Mouse (Mus musculus) myocyte (in vitro differentiated cells): ENCODE results near the gene Fmo5.

Experiments
- CEBPB ChIP-seq: IDR thresholded peaks from 2 replicates; pipeline ENCODE4 v1.6.1; 2011; ENCODE audit warnings: mild to moderate bottlenecking, moderate library complexity; ENCODE audit not compliant: poor library complexity, insufficient read depth, severe bottlenecking
- E2F4 ChIP-seq: IDR thresholded peaks from one replicate; pipeline ENCODE4 v1.6.1; 2011; ENCODE audit warnings: mild to moderate bottlenecking, control low read depth, moderate library complexity; ENCODE audit not compliant: insufficient read depth
- MAX ChIP-seq: IDR thresholded peaks from one replicate; pipeline ENCODE4 v1.6.1; 2011; ENCODE audit warnings: low read depth, mild to moderate bottlenecking, control low read depth
- MYOD1 ChIP-seq, 3 experiments: IDR thresholded peaks; one replicate each; pipeline ENCODE4 v1.6.1; 2011; ENCODE audit warnings: control low read depth in 2 of 3, low read depth in 2 of 3, mild to moderate bottlenecking in 2 of 3, moderate library complexity in 1 of 3; ENCODE audit not compliant: insufficient read length in 2 of 3, control insufficient read depth in 1 of 3
- MYOG ChIP-seq, 3 experiments: IDR thresholded peaks; one replicate each; pipeline ENCODE4 v1.6.1; 2011; ENCODE audit warnings: control low read depth in 2 of 3, low read depth in 2 of 3, mild to moderate bottlenecking in 2 of 3; ENCODE audit not compliant: insufficient read length in 2 of 3, control insufficient read depth in 1 of 3, insufficient read depth in 1 of 3
- POLR2A ChIP-seq: IDR thresholded peaks from one replicate; pipeline ENCODE4 v1.6.1; 2011; ENCODE audit warnings: low read depth, mild to moderate bottlenecking, control low read depth, moderate library complexity; ENCODE audit not compliant: insufficient read length
- REST ChIP-seq: IDR thresholded peaks from one replicate; pipeline ENCODE4 v1.6.1; 2011; ENCODE audit warnings: mild to moderate bottlenecking, control low read depth, moderate library complexity; ENCODE audit not compliant: insufficient read depth, insufficient read length
- TCF12 ChIP-seq: IDR thresholded peaks from one replicate; pipeline ENCODE4 v1.6.1; 2011; ENCODE audit warnings: mild to moderate bottlenecking, control low read depth; ENCODE audit not compliant: poor library complexity, insufficient read depth, severe bottlenecking
- USF1 ChIP-seq: IDR thresholded peaks from one replicate; pipeline ENCODE4 v1.6.1; 2011; ENCODE audit warnings: low read depth, mild to moderate bottlenecking, control low read depth, moderate library complexity

DNA sequence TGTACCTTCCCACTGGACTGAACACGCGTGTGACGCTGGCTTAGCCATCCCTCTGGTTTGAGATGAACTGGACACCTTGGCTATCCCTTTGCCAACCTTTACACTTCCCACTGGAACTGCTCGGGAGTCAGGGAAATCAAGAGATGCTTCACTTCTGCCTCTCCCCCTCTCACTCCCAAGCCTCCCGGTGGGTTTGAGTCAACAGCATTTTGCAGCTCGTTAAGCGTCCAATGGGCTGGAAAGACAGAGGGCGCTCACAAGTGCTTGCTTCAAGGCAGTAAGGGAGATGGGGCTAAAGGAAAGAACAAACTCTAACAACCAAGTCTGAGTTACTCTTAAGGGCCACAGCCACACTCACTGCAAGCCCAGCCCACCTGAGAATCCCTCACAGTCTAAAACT is 37.9 kb upstream of the Fmo5 start:
- TF ChIP-seq POLR2A = no peak
- TF ChIP-seq E2F4 = no peak
- no peak for TF ChIP-seq MAX
- TF ChIP-seq USF1 = no peak
- TF ChIP-seq MYOD1 (IDR thresholded peaks at IDR 0.05; ENCODE audit: control insufficient read depth in 1 of 3, insufficient read length in 2 of 3, low read depth in 2 of 3) = no peak
- no peak for TF ChIP-seq TCF12
- no peak for TF ChIP-seq CEBPB
- no peak for TF ChIP-seq REST
- no peak for TF ChIP-seq MYOG (IDR thresholded peaks at IDR 0.05; ENCODE audit: control insufficient read depth in 1 of 3, insufficient read depth in 1 of 3, insufficient read length in 2 of 3, low read depth in 2 of 3)
